Mouse (Mus musculus) embryonic facial prominence, embryonic 12.5 days (tissue): ENCODE results near the gene Gsta2. TPM values are rescaled to one million over a fixed set of nuclear protein-coding genes. Genes with fewer than 3 reads are reported as not detected.
"Not testable (repeated sequence)": the region's sequence is repeated elsewhere in the genome, so short reads cannot be mapped to it uniquely, and the experiment has no call there.

ENCODE experiments used
- ATAC-seq: fragments of 200-750 bp; cut with Nextera tagmentation; 2 replicates; pipeline ENCODE4 v1.8.0; 2017; ENCODE audit not compliant: insufficient number of reproducible peaks, insufficient read depth, low FRiP score, low TSS enrichment
- H3K27ac ChIP-seq: fragments of 300-500 bp; sonication (generic); 2 replicates; pipeline ENCODE4 v1.5.1; 2016; ENCODE audit warnings: mild to moderate bottlenecking
- H3K27me3 ChIP-seq: fragments of 300-500 bp; sonication (generic); 2 replicates; pipeline ENCODE4 v1.6.1; 2016; ENCODE audit warnings: mild to moderate bottlenecking, moderate library complexity
- H3K36me3 ChIP-seq: fragments of 300-500 bp; sonication (generic); 2 replicates; pipeline ENCODE4 v1.6.1; 2016; ENCODE audit warnings: mild to moderate bottlenecking
- H3K4me1 ChIP-seq: fragments of 300-500 bp; sonication (generic); 2 replicates; pipeline ENCODE4 v1.6.1; 2016
- H3K4me2 ChIP-seq: fragments of 300-500 bp; sonication (generic); replicated peaks from 2 replicates; pipeline ENCODE4 v1.6.1; 2016; ENCODE audit warnings: mild to moderate bottlenecking, moderate library complexity
- H3K4me3 ChIP-seq: fragments of 300-500 bp; sonication (generic); 2 replicates; pipeline ENCODE4 v1.5.1; 2016; ENCODE audit warnings: mild to moderate bottlenecking
- H3K9ac ChIP-seq: fragments of 300-500 bp; sonication (generic); 2 replicates; pipeline ENCODE4 v1.6.1; 2016; ENCODE audit warnings: mild to moderate bottlenecking, moderate library complexity
- H3K9me3 ChIP-seq: fragments of 300-500 bp; sonication (generic); 2 replicates; pipeline ENCODE4 v1.6.1; 2016; ENCODE audit warnings: mild to moderate bottlenecking, moderate library complexity
- WGBS: fragments of 180-500 bp; shearing (Covaris S2); methylation state at CpG from one replicate; pipeline ENCODE4 v1.1.7; 2016; 5-methylcytosine and 5-hydroxymethylcytosine counted together
- polyA plus RNA-seq: library from polyadenylated mRNA; unstranded; fragments of >200 nt; fragmentation: Nextera tagmentation; extraction: Ambion mirVana; gene quantifications from 2 replicates; pipeline ENCODE4 v1.2.1, GENCODE M21; 2016

The Gsta2 gene
- polyA plus RNA-seq, 1 experiment from 2014 or later: not detected

DNA sequence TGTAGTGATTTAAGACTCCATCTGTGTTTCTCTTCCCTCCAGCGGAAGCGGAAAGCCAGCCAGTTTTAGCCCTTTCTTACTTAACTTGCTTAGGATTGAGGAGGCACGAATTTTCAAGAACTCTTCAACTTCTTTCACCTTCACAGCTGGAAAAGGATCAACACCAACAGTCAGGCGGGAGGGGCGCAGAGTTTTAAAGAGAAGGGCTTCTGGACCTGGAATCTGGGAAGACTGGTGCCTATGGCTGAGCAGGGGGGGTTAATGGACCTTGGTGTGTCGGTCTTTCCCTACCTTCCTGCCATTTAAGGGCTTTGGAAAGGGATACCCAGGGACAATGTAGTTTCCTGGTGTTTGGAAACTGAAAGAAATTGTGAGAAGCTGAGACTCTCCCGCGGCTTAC, 22.0 kb upstream of the Gsta2 start:
- no peaks in the 10 kb centered on the region for H3K36me3 ChIP-seq
- H3K27me3 ChIP-seq: peaks cover 4% of the 10 kb centered on the region; the same call in 1 of the 2 replicates
- H3K9me3 ChIP-seq: no peaks in the 10 kb centered on the region
- H3K9ac ChIP-seq: no peak overlapping the region
- H3K4me1 ChIP-seq: peaks cover 8% of the 10 kb centered on the region; the same call in 1 of the 2 replicates
- WGBS: 23% methylated on average over 8 of the region's 8 CpGs
- peak overlapping the region; percentile 69 for H3K4me2 ChIP-seq
- no peak overlapping the region for H3K27ac ChIP-seq
- peak overlapping the region; percentile 31 for H3K4me3 ChIP-seq
- no peak for ATAC-seq

DNA sequence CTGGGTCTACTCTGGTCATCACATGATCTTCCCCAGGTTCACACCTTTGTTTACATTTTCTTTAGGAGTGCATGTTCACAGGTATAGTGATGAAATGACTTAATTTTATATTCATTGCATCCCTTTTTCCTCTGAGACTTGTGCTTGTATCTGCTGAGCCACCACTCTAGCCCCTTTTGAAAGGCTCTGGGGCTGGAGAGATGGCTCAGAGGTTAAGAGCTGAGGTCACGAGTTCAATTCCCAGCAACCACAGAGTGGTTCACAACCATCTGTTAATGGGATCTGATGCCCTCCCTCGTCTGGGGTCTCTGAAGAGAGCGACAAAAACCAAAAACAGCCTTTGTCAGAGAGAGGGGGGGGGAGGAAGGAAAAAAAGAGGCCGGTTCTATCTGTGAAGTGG, 19.9 kb upstream of the Gsta2 start:
- H3K4me2 ChIP-seq: no peak overlapping the region
- H3K27me3 ChIP-seq: peaks cover 4% of the 10 kb centered on the region; the same call in 1 of the 2 replicates
- no peaks in the 10 kb centered on the region for H3K9me3 ChIP-seq
- H3K27ac ChIP-seq: no peak overlapping the region
- H3K4me1 ChIP-seq: peaks cover 8% of the 10 kb centered on the region; the same call in 1 of the 2 replicates
- H3K9ac ChIP-seq: no peak overlapping the region
- whole genome bisulfite sequencing: 67% methylated on average over 4 of the region's 4 CpGs
- H3K4me3 ChIP-seq: no peak overlapping the region
- ATAC-seq: no peak
- no peaks in the 10 kb centered on the region for H3K36me3 ChIP-seq

DNA sequence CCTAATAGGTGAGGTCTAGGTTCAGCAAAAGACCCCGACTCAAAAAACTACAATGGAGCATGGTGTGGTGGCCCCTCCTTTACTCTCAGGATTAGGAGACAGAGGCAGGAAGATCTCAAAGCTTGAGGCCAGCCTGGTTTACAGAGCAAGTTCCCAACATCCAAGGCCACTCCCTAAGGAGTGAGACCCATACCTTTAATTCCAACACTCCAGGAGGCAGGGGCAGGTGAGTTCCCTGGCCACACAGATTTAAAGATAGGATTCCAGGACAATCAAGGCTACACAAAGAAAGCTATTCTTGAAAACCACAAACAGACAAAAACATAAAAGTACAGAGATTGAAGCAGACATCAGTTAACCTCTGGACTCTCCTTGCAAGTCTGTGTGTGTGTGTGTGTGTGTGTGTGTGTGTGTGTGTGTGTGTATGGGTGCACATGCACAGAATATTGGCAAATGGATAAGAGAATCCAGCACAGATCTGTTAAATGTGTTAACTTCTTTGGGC, 19.3 kb upstream of the Gsta2 start:
- ATAC-seq: no peak
- Histone ChIP-seq H3K4me2 (no peak overlapping the region), H3K9ac (no peak overlapping the region), H3K36me3 (no peaks in the 10 kb centered on the region), H3K9me3 (no peaks in the 10 kb centered on the region), H3K27ac (no peak overlapping the region), H3K27me3 (peaks cover 4% of the 10 kb centered on the region; the same call in 1 of the 2 replicates), H3K4me1 (peaks cover 8% of the 10 kb centered on the region; the same call in 1 of the 2 replicates), H3K4me3 (no peak overlapping the region)
- WGBS: 74% methylated on average over 1 of the region's 1 CpGs

DNA sequence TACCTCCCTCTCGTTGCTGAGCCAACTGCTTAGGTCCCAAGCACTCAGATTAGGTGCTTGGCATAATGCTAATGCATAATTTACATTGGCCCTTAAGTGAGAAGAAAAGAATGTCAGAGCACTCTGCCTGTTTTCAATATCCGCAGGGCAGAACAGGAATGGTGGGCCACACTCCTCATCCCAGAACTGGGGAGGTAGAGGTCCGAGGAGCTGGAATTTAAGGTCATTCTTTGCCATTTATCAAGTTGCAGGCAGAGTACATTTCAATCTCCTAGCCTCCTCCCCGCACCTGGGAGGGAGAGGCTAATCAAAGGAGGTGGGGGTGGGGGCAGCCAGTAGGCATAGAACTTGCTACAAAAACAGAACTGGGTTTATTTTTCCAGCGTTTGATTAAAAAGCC, 18.8 kb upstream of the Gsta2 start:
- Histone ChIP-seq H3K9ac (no peak overlapping the region), H3K4me1 (peaks cover 8% of the 10 kb centered on the region; the same call in 1 of the 2 replicates), H3K9me3 (no peaks in the 10 kb centered on the region), H3K36me3 (no peaks in the 10 kb centered on the region), H3K4me3 (no peak overlapping the region), H3K27me3 (peaks cover 4% of the 10 kb centered on the region; the same call in 1 of the 2 replicates), H3K27ac (no peak overlapping the region), H3K4me2 (no peak overlapping the region)
- 52% methylated on average over 5 of the region's 5 CpGs for WGBS
- no peak for ATAC-seq

DNA sequence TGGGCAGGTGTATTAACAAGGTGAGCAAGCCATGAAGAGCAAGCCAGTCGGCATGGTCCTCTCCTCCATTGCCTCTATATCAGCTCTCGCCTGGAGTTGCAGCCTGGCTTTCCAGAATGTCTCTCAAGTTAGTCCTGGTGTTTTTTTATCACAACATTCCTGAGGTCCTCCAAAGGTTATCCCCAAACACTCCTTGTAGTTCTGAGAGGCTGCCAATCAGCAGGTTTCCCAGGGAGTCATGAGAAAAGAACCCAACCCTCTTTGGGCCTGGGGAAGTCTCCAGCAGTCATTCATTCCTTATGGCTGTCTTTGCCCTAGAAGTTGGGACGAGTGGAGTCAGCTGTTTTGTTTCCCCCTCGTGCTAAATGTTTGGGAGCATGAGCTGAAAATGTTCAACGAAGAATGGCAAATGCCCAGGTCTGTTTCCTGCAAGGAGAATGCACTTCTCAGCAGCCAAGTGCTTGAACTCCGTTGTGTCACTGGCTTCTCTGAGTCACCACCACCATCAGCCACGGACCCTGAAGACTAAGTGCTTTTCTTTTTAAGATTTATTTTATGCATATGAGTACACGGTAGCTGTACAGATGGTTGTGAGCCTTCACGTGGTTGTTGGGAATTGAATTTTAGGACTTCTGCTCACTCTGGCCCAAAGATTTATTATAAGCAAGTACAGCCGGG, 17.4 kb upstream of the Gsta2 start:
- peaks cover under 1% of the 10 kb centered on the region; the same call in 1 of the 2 replicates for H3K27me3 ChIP-seq
- no peaks in the 10 kb centered on the region for H3K9me3 ChIP-seq
- WGBS: 84% methylated on average over 10 of the region's 10 CpGs
- no peak overlapping the region for H3K4me3 ChIP-seq
- no peak overlapping the region for H3K27ac ChIP-seq
- no peak for ATAC-seq
- no peak overlapping the region for H3K9ac ChIP-seq
- no peak overlapping the region for H3K4me2 ChIP-seq
- no peaks in the 10 kb centered on the region for H3K36me3 ChIP-seq
- H3K4me1 ChIP-seq: peaks cover under 1% of the 10 kb centered on the region; the same call in 1 of the 2 replicates

DNA sequence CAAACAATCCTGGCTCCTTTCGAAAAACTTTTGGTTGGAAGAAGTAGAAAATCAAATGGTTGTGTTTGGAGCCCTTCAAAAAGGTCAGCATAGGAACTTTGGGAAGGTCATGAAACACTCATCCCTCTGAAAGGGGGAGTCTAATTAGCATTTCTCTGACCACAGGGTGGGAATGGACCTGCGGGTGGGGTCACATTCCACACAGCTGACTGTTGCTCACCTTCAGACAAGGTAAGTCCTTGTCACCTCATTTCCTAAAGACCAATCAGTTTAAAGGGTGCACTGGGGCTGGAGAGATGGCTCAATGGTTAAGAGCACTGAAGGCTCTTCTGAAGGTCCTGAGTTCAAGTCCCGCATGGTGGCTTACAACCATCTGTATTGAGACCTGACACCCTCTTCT, 15.9 kb upstream of the Gsta2 start:
- Histone ChIP-seq H3K4me1 (no peaks in the 10 kb centered on the region), H3K4me3 (no peak overlapping the region), H3K27me3 (no peaks in the 10 kb centered on the region), H3K9ac (no peak overlapping the region), H3K27ac (no peak overlapping the region), H3K9me3 (no peaks in the 10 kb centered on the region), H3K4me2 (no peak overlapping the region), H3K36me3 (no peaks in the 10 kb centered on the region)
- 91% methylated on average over 3 of the region's 3 CpGs for WGBS
- no peak for ATAC-seq

DNA sequence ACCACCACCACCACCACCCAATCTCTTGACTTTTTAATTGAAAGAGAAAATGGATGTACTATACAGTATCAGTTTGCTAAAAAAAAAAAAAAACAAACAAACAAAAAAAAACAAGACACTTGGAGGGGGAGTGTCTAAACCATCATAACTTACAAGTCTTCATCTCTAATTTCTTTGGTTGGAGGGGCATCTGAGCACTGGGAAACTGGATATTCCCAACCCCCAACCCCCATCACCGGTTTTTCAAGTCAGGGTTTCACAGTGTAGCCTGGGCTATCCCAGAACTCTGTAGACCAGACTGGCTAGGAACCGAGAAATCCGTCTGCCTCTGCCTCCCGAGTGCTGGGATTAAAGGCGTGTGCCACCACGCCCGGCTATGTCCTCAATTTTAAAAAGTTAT, 14.2 kb upstream of the Gsta2 start:
- no peak overlapping the region for H3K9ac ChIP-seq

DNA sequence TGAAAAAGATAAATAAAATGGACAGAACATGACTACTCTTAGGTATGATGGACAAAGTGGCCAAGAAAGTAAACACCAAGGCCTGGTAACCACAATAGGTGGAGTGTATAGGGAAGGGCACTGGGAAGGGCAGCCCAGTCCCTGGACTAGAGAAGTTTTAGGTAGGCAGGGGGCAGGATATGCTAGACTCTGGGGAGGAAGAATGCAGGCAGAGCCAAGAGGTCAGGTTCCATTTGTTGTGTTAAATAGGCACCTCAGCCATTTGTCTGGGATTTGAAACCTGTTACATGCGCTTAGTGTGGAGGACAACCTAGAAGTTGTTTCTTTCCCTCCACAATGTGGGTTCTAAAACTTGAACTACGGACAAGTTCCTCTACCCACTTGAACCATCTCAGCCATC, 13.8 kb upstream of the Gsta2 start:
- Histone ChIP-seq H3K4me3 (no peak overlapping the region), H3K4me1 (no peaks in the 10 kb centered on the region), H3K9ac (no peak overlapping the region), H3K27ac (no peak overlapping the region), H3K9me3 (no peaks in the 10 kb centered on the region), H3K36me3 (no peaks in the 10 kb centered on the region), H3K4me2 (no peak overlapping the region), H3K27me3 (no peaks in the 10 kb centered on the region)
- 84% methylated on average over 2 of the region's 2 CpGs for WGBS
- no peak for ATAC-seq

More for the DNA sequence above, 14.2 kb upstream of the Gsta2 start:
- Histone ChIP-seq H3K36me3 (no peaks in the 10 kb centered on the region), H3K27ac (no peak overlapping the region), H3K4me3 (no peak overlapping the region), H3K4me2 (no peak overlapping the region), H3K4me1 (no peaks in the 10 kb centered on the region), H3K9me3 (no peaks in the 10 kb centered on the region), H3K27me3 (no peaks in the 10 kb centered on the region)
- ATAC-seq: no peak
- WGBS: 87% methylated on average over 7 of the region's 7 CpGs

DNA sequence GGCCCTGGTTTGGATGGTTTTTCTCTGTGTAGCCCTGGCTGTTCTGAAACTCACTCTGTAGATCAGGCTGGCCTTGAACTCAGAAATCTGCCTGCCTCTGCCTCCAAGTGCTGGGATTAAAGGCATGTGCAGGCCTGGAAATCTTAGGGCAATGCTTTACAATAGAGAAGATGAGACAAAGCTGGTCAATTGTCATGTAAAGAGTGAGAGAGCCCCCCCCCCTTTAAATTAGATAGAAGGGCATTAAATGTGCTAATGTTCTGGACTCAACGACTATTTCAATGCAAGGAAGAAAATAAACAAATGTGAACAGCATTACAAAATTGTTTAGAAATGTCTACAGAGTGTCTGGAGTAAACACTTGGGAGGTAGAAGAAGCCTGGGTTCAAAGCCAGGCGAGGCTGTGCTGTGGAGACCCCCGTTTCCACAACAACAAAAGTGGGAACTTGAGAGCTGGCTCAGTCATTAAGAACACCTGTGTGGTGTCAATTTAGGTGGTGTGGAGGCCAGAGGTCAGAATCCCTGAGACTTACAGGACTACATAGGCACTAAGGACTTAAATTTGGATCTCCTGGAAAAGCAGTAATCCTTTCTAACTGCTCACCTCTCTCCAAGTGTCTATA, 13.2 kb upstream of the Gsta2 start:
- Histone ChIP-seq H3K9ac (no peak overlapping the region), H3K27ac (no peak overlapping the region), H3K36me3 (no peaks in the 10 kb centered on the region), H3K4me2 (no peak overlapping the region), H3K4me3 (no peak overlapping the region), H3K4me1 (no peaks in the 10 kb centered on the region), H3K9me3 (no peaks in the 10 kb centered on the region), H3K27me3 (no peaks in the 10 kb centered on the region)
- WGBS: 62% methylated on average over 3 of the region's 3 CpGs
- ATAC-seq: no peak

DNA sequence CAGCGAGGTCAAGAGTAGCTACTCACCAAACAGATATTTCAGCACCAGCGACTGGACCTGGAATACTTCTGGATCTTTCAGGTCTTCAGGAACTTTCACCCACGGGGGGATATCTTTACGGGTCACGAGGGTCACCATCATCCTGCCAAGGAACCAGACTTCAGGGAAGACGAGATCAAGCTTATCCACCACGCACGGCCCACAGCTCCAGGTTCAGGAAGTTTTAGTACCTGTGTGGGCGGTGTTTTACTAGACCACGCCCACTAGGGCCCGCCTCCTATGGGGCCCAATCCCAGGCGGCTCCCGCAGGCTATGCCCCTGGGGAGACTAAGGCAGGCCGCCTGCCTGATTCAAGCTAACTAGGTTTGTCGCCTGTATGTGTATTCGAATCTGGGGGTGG, 12.4 kb upstream of the Gsta2 start, which contains the start of gene Dppa5a:
Dppa5a (minus strand) TSS at position 219 of the 400 bp plus-strand sequence.
- H3K27me3 ChIP-seq, H3K4me3 ChIP-seq, H3K9ac ChIP-seq, H3K4me2 ChIP-seq, H3K4me1 ChIP-seq, H3K27ac ChIP-seq, H3K9me3 ChIP-seq, ATAC-seq, H3K36me3 ChIP-seq: not testable (repeated sequence)
- 91% methylated on average over 16 of the region's 16 CpGs for WGBS

DNA sequence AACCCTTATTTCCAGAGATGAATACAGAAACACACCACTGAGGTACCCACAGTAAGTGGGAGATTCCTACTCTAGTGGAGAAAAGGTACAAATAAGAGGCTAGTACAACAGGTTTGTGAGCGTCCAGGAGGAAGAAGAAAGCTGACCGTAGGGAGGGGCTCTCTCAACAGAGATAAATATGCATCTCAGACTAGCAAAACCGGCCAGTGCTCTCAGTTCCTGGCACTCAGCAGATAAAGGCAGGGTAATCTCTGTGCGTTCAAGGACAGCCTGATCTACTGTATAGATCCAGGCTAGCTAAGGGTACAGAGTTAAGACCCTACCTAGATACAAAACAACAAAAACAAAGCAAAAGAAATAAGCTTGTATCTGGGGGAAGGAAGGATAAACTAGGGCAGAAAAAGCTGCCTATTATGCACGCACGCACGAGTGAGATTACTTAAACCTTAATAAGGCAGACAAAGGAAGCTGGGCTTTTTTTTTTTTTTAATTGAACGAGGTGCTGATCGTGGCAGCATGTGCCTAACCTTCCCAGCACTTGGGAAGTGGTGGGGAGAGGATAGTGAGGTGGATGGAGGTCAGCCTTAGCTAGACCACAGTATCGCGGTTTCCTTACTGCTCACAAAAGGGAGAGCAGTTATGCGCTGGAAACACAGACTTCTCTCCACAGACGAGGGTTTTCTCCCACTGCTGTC, 10.4 kb upstream of the Gsta2 start:
- no peak for ATAC-seq
- no peaks in the 10 kb centered on the region for H3K27me3 ChIP-seq
- H3K4me3 ChIP-seq: no peak overlapping the region
- H3K27ac ChIP-seq: no peak overlapping the region
- no peaks in the 10 kb centered on the region for H3K4me1 ChIP-seq
- no peaks in the 10 kb centered on the region for H3K9me3 ChIP-seq
- no peak overlapping the region for H3K9ac ChIP-seq
- no peak overlapping the region for H3K4me2 ChIP-seq
- 67% methylated on average over 13 of the region's 13 CpGs for WGBS
- H3K36me3 ChIP-seq: no peaks in the 10 kb centered on the region
